Mouse (Mus musculus): ENCODE results near the gene Patl2.
"Not testable (repeated sequence)": the region's sequence is repeated elsewhere in the genome, so short reads cannot be mapped to it uniquely, and the experiment has no call there.

The Patl2 gene

GRCm38 (mm10) chr2:122145756-122146155 is 40.2 kb downstream of the Patl2 start:
- no peak for DNase-seq (ENCODE audit: low read depth, low spot score)

DNA sequence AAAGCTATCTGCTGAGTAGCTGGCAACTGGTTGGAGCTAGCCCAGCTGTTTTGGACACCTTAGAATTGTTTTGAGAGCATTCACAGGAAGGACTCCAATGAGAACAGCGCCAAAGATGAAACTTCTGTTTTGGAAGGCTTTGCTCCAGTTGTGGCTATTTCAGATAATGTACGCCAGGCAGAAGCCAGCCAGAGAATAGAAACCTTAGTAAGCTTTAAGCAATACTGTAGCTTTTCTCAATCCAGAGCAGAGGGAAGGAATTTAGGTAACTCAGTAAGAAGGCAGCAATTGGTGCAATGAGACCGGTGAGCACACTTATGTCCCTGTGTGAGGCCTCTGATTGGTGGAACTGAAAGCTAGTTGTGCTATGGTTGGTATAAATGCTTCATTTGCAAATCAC is 42.9 kb downstream of the Patl2 start:
- DNase-seq (ENCODE audit: low read depth, low spot score): no peak

DNA sequence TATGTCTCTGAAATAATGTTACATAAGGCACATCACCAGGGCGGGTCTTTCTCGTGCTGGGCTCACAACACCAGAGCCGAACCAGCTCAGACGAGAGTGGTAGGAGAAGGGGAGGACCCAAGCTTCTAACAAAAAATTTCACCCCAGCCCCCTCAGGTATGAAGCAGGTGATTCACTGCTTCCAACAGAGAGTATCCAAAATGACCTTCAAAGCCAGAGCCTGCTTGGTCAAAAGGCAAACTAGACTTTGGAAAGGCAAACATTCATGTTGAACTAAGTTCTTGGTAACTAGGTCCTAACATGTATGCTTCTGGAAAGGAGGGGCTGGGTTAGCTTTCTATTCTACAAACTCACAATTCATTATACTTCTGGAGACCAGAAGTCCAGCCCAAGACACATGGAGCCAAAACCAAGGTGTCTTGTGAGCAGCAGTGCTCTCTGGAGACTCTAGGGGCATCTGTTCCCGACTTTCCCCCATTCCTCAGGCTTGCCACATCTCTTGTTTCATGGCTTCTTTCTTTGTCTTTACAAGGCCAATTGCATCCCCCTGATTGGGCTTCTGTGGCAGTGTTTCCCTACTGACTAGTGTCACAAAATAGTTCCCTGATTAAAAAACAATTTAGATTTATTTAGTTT is 44.5 kb downstream of the Patl2 start:
- no peak for DNase-seq (ENCODE audit: low read depth, low spot score)

- DNase-seq (ENCODE audit: low read depth, low spot score): no peak
These were observed 45.2 kb downstream of the Patl2 start for GRCm38 (mm10) chr2:122140815-122141214.

DNA sequence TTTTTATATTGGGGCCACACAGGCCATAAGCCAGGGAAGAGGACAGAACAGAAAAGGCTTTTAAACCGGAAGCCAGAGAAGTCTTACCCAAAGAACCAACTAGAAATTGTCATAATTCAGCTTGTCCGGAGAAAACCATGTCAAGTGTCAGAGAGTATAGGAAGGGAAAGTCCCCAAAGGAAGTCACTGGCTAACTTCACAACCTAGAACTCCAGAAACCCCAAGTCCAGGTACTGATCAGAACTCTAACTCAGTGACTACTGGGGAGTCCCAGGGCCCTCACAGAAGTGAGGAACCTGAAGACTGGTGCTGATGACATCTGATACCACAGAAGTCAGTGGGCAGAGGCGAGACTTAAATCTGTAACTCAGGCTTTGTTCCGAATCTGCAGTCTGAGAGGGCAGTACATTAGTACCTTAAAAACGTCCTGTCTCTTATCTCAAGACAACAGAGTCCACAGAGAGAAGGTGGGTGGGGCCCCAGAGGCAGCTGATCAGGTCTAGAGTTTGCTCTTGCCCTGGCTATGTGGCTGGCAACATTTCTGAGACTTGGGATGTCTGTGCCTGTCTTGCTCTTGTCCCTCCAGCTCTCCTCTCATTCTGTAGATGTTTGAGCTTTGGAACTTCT is 48.0 kb downstream of the Patl2 start:
- DNase-seq (ENCODE audit: low read depth, low spot score): no peak

DNA sequence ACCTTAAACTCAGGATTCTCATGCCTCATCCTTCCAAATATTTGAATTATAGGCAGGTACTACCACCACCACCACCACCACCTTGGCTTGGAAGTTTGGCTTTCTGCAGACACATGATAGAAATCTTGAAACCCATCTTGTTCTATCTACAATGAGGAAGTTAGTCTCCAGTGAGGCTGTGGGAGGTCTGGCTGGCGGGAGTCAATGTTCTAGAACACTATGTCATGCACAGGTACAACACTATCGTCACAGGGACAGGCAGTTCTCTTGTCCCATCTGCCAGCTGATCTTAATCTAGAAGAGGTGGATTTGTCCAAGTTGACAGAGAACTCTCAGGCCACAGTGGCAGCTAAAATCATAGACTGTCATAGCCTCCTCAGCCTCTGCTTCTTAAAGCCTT is 53.4 kb downstream of the Patl2 start:
- DNase-seq (ENCODE audit: low read depth, low spot score): no peak

- no peak for DNase-seq (ENCODE audit: low read depth, low spot score)
These were observed 53.9 kb downstream of the Patl2 start for GRCm38 (mm10) chr2:122132078-122132477.

GRCm38 (mm10) chr2:122127635-122128034 is 58.4 kb downstream of the Patl2 start:
- no peak for DNase-seq (ENCODE audit: low read depth, low spot score)

GRCm38 (mm10) chr2:122126765-122127347 is 59.1 kb downstream of the Patl2 start:
- no peak for DNase-seq (ENCODE audit: low read depth, low spot score)

DNA sequence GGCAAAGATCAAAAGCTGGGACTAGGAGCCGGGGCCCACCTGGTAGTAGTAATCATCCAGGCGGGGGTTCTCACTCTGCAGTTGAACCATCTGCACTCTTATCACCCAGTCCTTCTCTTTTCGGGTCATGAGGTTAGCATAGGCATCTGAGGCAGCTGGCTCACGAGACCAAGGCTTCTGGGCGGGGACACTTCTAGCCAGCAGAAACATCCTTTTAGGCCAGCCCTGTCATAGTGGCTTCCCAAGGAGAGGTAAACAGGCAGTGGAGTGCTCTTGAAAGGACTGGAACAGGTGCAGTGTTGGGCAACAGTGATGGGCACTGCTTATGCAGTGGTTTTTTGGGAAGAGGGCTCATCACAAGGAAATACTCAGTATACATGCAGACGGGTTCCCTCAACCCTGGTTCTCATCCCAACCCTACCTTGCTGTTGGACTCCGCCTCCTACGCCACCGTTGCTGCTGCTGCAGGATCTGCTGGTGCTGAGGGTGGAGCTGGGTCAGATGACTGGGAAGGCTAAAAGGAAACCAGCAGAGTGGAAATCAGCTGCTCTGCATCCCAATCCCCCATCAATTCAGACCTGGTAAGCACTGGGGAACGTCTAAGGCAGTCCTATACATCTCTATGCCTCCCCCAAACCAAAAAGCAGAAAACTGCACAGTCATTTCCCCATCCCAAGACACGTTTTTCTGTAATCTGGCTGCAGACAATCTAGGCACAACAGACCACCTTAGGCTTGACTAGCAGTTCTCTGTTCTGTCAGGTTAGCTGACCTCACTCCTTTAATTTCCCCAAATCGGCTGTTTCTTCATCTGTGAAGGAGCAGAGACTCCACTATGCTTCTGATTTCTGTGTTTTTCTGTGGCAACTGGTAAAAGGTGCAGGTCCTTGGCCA is 60.1 kb downstream of the Patl2 start:
- no peak for DNase-seq (ENCODE audit: low read depth, low spot score)

DNA sequence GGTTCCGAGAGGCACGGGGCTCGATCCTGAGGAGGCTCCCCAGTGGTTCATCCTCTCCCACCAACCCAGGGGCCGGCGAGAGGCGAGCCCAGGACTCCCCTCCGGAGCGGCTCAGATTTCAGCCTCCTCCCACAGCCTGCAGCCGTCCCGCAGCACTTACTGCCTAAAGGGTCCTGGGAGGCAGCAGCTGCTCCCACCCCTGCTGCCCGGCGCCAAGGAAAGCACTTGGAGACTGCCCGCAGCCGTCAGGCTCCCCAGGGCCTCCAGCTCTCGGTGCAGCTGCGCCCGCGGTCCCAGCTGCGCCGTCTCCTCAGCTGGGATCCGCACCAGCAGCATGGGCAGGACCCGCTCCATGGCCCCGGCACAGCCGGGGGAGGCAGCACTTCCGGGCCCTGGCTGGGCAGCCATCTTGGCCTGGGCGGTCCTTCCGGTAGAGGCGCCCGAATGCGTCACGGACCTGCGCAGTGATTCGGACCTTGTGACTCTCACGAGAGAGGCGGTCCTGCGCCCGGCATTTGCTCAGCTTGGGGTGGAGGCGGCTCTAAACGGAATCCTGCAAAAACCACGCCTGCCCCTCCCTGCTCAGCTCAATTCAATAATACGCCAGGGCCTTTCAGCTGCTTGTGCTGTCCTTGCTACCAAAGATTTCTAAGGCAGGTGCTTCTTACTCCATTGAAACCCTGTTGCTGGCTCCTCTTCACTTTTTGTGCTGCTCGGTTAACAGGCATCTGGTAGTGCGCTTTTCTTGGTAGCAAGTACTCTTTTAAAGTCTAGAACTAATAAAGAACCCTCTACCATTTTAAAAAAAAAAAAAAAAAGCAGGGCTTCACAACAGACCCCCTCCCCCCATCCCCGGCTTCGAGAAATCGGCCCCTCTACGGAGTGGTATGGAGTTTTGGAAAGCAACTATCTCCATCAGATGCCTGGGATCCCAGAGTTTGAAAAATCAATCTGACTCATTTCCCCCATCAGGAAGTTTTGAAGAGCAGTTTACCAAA is 67.7 kb downstream of the Patl2 start, which contains the start of gene Spg11:
Gene Spg11 (minus strand): TSS at position 426 of the 998 bp plus-strand sequence.
- peak; percentile 92 for DNase-seq (ENCODE audit: low read depth, low spot score)

- DNase-seq (ENCODE audit: low read depth, low spot score): no peak
These were observed 69.1 kb downstream of the Patl2 start for GRCm38 (mm10) chr2:122116888-122117287.

DNA sequence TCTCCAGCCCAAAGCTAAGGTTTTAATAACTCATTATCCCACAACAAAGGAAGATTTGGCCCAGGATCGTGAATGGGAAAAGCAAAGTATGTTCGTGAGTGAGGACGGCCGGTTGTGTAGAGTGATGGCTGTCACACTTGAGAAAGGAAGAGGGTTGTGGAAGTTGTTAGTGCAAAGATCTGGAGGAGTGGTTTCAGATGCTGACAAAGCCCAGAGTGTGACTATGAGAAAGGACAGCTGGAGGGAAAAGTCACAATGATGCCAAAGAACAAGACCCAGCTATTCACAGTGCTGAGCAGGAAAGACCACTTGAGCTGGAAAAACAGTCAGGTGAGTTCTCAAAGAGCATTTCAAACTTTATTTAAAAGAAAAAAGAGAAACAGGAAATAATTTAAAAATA is 76.3 kb downstream of the Patl2 start:
- DNase-seq (ENCODE audit: low read depth, low spot score): no peak

DNA sequence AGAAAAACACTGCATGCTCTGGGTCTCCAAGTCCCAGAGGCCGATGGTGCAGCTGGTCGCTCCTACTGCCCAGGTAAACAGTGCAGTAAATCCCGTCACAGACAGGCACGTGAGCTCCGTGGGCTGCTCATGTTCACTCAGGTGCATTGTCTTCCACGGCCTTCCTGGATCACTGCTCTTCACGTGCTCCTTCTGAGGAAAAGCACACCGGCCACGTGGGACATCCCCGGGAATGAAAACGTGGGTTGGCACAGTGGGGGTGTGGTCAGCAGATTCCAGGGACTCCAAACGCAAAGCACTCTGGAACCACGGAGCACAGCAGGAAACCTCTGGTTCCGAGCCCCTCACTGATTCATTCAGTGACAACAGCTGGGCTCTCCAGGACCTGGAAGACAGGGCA is 77.9 kb downstream of the Patl2 start:
- no peak for DNase-seq (ENCODE audit: low read depth, low spot score)

DNA sequence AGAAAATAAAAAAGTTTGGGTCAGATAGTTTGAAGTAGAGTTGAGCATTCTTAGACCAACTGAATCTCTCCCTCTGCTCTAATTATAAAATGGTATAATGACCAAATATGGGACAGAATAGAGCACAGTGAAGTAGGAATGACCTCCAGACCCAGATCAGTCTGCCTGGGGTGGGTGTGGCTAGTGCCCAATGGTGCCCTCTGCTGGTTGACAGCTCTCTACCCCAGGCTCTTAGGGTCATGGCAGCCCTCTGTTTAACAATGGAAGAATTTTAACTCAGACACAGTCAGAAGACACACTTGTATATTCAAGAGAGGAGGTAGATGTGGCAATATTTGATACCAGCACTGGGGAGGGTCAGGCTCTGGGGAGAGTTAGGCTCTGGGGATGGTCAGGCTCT is 83.9 kb downstream of the Patl2 start:
- DNase-seq (ENCODE audit: low read depth, low spot score): no peak

GRCm38 (mm10) chr2:122097686-122098085 is 88.3 kb downstream of the Patl2 start:
- not testable (repeated sequence) for DNase-seq (ENCODE audit: low read depth, low spot score)

- DNase-seq (ENCODE audit: low read depth, low spot score): no peak
These were observed 92.1 kb downstream of the Patl2 start for GRCm38 (mm10) chr2:122093844-122094243.

GRCm38 (mm10) chr2:122086446-122086845 is 99.5 kb downstream of the Patl2 start:
- DNase-seq (ENCODE audit: low read depth, low spot score): no peak

DNA sequence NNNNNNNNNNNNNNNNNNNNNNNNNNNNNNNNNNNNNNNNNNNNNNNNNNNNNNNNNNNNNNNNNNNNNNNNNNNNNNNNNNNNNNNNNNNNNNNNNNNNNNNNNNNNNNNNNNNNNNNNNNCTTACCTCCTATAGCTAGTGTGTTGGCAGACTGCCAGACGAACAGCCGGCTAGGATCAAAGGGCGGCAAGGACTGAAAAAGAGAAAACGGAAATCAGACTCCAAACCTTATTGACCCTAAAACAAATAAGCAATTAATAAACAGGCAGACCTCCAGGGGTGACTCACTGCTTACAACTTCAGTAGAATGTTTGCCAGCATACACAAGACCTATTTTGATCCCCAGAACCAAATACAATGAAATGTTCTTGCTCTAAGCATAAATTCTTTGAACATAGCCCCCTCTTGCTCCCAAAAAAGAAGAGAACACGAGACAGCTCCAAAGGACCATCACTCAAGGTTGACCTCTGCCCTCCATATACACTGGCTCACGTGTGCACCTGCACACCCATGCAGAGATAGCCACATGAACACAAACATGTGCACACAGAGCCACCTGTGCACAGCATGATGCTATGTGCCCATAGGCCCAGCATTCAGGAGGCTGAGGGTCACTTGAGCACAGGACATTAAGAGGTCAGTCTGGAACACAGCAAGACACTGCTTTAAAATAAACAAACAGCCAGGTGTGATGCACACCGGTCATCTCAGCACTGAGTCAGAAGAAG is 104.1 kb downstream of the Patl2 start:
- no peak for DNase-seq (ENCODE audit: low read depth, low spot score)

Data from retina, postnatal 7 days (tissue).